Mouse (Mus musculus): ENCODE measurements around the gene Cadps2. TPM values are rescaled to one million over a fixed set of nuclear protein-coding genes. Genes with fewer than 3 reads are reported as not detected.

Gene Cadps2
- polyA plus RNA-seq, 1 experiment from 2014 or later: 2.0 TPM

DNA sequence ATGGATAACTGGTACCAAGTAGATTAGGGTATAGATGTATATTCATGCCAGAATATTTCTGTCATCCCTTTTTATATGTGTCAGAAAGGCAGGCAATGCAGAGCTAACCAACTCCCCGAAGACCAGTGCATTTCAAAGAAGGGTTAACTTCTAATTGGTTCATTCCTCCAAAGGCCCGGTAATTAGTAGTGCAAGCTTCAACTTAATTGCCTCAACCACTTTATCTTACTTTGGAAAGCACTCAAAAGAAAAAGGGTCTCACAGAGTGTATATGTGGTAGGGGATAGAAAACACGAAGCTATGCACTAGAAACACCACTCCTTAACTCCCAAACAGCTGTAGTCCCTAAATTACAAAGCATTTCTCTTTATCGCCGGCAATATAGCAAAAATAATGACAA lies 90.4 kb downstream of the Cadps2 start:
- ATAC-seq (ENCODE audit: insufficient number of reproducible peaks, low FRiP score, low TSS enrichment, low read depth): no peak
- Histone ChIP-seq H3K4me1 (no peaks in the 10 kb centered on the region), H3K9ac (no peak overlapping the region), H3K36me3 (no peaks in the 10 kb centered on the region), H3K27me3 (no peaks in the 10 kb centered on the region), H3K4me2 (no peak overlapping the region), H3K9me3 (no peaks in the 10 kb centered on the region), H3K4me3 (no peak overlapping the region), H3K27ac (no peak overlapping the region)
- WGBS: 68% methylated on average over 5 of the region's 5 CpGs

- no peak overlapping the region for H3K9ac ChIP-seq
- H3K27me3 ChIP-seq: no peaks in the 10 kb centered on the region
- no peaks in the 10 kb centered on the region for H3K9me3 ChIP-seq
- WGBS: 81% methylated on average over 5 of the region's 5 CpGs
- H3K27ac ChIP-seq: no peak overlapping the region
- H3K36me3 ChIP-seq: no peaks in the 10 kb centered on the region
- H3K4me1 ChIP-seq: no peaks in the 10 kb centered on the region
- no peak overlapping the region for H3K4me2 ChIP-seq
- H3K4me3 ChIP-seq: no peak overlapping the region
- no peak for ATAC-seq (ENCODE audit: insufficient number of reproducible peaks, low FRiP score, low TSS enrichment, low read depth)
Observed at GRCm38 (mm10) chr6:23740010-23740409, 99.2 kb downstream of the Cadps2 start.

DNA sequence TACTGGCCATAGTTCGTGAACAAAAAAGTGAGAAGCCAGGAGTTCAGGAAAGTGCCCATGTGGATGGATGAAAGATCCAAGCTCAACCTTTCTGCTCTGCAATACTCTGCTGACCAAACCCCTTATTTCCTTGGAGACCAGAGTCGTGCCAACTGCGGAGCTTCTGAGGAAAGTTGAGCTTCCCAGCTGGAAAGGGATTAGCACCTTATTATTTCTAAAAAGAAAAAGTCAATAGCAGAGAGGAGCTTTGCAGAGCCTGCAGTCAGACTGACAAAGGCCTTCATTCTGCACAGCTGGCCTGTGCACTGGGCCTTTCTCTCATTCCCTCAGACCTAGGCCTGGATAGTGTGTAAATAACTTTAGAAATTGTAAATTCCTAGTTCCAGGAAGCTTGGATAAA lies 106.5 kb downstream of the Cadps2 start:
- no peak for ATAC-seq (ENCODE audit: insufficient number of reproducible peaks, low FRiP score, low TSS enrichment, low read depth)
- H3K4me3 ChIP-seq: no peak overlapping the region
- no peaks in the 10 kb centered on the region for H3K36me3 ChIP-seq
- no peaks in the 10 kb centered on the region for H3K4me1 ChIP-seq
- no peaks in the 10 kb centered on the region for H3K9me3 ChIP-seq
- no peak overlapping the region for H3K9ac ChIP-seq
- H3K27ac ChIP-seq: no peak overlapping the region
- 30% methylated on average over 3 of the region's 3 CpGs for WGBS
- H3K4me2 ChIP-seq: no peak overlapping the region
- H3K27me3 ChIP-seq: no peaks in the 10 kb centered on the region

- no peak overlapping the region for H3K27ac ChIP-seq
- no peaks in the 10 kb centered on the region for H3K9me3 ChIP-seq
- no peak overlapping the region for H3K4me2 ChIP-seq
- WGBS: 78% methylated on average over 3 of the region's 3 CpGs
- H3K4me1 ChIP-seq: no peaks in the 10 kb centered on the region
- no peak for ATAC-seq (ENCODE audit: insufficient number of reproducible peaks, low FRiP score, low TSS enrichment, low read depth)
- no peak overlapping the region for H3K4me3 ChIP-seq
- H3K36me3 ChIP-seq: no peaks in the 10 kb centered on the region
- no peaks in the 10 kb centered on the region for H3K27me3 ChIP-seq
- H3K9ac ChIP-seq: no peak overlapping the region
Observed at GRCm38 (mm10) chr6:23728620-23729019, 110.6 kb downstream of the Cadps2 start.

DNA sequence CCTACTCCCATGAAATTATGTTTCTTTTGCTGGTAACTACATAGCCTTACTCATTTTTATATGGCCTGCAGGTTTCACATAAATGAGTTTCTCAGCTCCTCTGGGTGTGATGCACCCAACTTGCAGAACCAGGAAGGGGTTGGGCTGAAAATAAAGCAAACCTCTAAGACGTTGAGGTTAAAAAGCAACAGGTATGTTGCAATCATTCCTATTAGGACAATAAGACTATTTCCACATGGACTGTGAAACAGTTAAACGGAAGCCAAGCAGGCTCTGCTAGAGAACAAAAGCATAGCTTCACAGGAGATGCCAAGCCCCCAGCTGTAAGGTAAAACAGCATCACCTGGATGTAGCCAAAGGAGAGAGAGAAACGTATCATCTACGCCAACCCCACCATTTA lies 115.5 kb downstream of the Cadps2 start:
- no peak overlapping the region for H3K4me2 ChIP-seq
- no peaks in the 10 kb centered on the region for H3K27me3 ChIP-seq
- no peaks in the 10 kb centered on the region for H3K4me1 ChIP-seq

DNA sequence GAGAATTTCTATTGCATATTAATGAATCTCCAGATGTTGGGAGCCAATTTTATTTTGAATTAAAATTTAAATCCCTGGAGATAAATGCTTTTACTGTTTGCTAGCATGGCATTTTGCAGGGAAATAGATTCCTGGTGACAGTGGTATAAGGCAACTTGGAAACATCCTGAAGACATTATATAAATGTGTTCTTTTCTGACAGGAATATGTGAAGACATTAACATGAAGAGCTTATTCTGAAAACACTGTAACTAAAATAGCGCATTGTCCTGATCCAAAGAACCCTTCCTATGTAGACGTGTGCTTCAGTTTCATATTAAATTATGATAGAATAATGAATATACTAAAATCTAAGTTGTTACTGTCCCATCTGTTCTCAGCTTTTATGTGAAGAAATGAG lies 118.8 kb downstream of the Cadps2 start:
- ATAC-seq (ENCODE audit: insufficient number of reproducible peaks, low FRiP score, low TSS enrichment, low read depth): no peak
- 89% methylated on average over 2 of the region's 2 CpGs for WGBS
- H3K4me3 ChIP-seq: no peak overlapping the region
- no peaks in the 10 kb centered on the region for H3K9me3 ChIP-seq
- no peaks in the 10 kb centered on the region for H3K27me3 ChIP-seq
- no peaks in the 10 kb centered on the region for H3K36me3 ChIP-seq
- H3K27ac ChIP-seq: no peak overlapping the region
- no peak overlapping the region for H3K4me2 ChIP-seq
- H3K4me1 ChIP-seq: no peaks in the 10 kb centered on the region
- H3K9ac ChIP-seq: no peak overlapping the region

More for the DNA sequence above, 115.5 kb downstream of the Cadps2 start:
- no peak overlapping the region for H3K4me3 ChIP-seq
- no peak for ATAC-seq (ENCODE audit: insufficient number of reproducible peaks, low FRiP score, low TSS enrichment, low read depth)
- H3K27ac ChIP-seq: no peak overlapping the region
- H3K36me3 ChIP-seq: no peaks in the 10 kb centered on the region
- WGBS: 78% methylated on average over 4 of the region's 4 CpGs
- no peak overlapping the region for H3K9ac ChIP-seq
- no peaks in the 10 kb centered on the region for H3K9me3 ChIP-seq

DNA sequence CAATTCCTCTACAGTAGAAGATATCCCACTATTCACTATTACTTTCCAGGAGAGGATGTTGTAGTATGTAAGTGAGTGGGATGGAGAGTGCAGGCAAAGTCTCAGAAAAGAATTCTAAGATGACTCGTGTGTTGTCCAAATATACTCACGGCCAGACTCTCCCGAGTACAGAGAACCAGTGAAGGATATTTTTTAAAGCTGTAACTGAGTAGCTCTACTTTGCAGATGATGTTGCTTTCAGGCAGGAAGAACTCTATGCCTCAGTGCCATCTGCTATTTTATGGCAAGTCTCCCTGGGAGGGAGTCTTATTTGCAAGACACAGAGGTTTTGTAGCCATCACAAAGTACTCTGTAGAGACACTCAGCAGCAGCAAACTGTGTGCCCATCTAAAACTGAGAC lies 131.7 kb downstream of the Cadps2 start:
- no peak overlapping the region for H3K9ac ChIP-seq
- no peaks in the 10 kb centered on the region for H3K27me3 ChIP-seq
- H3K9me3 ChIP-seq: no peaks in the 10 kb centered on the region
- no peaks in the 10 kb centered on the region for H3K4me1 ChIP-seq
- H3K4me3 ChIP-seq: no peak overlapping the region
- H3K27ac ChIP-seq: no peak overlapping the region
- no peak overlapping the region for H3K4me2 ChIP-seq
- H3K36me3 ChIP-seq: no peaks in the 10 kb centered on the region
- ATAC-seq (ENCODE audit: insufficient number of reproducible peaks, low FRiP score, low TSS enrichment, low read depth): no peak
- WGBS: 76% methylated on average over 3 of the region's 3 CpGs

DNA sequence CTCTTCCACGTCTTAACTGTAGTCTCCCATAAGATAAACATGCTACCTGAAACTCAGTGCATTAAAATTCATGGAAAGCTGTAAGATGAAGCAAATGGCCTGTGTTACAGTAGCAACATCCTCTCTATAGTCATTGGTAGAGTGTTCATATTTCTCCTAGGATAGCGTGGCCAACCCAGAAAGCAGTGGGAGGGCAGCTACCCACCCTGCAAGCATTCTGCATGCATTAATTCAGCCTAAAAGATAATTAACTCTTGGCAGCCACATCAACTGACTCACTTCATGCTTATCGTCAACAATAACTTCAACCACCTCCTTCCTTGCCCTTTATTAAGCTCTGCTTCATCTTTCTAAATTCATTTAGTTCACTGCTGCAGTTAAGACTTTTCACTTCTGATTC lies 138.3 kb downstream of the Cadps2 start:
- Histone ChIP-seq H3K4me1 (no peaks in the 10 kb centered on the region), H3K27ac (no peak overlapping the region)
- 75% methylated on average over 3 of the region's 3 CpGs for WGBS

DNA sequence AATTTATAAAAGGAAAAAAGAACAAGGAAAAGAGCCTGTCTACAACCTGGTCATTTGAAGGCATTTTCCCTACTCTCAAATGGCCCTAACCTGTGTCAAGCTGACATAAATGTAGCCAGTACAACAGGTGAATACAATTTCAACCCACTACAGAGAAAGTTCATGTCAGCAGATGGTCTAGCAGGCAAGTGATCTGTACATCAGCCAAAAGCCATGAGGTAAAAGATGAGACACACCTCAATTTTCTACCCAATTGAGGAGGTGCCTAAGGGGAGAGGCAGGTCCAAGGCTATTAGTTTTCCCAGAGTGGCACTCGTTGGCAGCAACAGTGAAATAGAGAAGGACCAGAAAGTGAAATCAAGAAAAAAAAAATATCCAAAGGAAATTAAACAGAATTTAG lies 161.0 kb downstream of the Cadps2 start:
- Histone ChIP-seq H3K4me3 (no peak overlapping the region), H3K9ac (no peak overlapping the region), H3K9me3 (no peaks in the 10 kb centered on the region), H3K4me2 (no peak overlapping the region), H3K27ac (no peak overlapping the region), H3K4me1 (no peaks in the 10 kb centered on the region), H3K36me3 (no peaks in the 10 kb centered on the region), H3K27me3 (no peaks in the 10 kb centered on the region)
- WGBS: 48% methylated on average over 1 of the region's 1 CpGs
- ATAC-seq (ENCODE audit: insufficient number of reproducible peaks, low FRiP score, low TSS enrichment, low read depth): no peak

More for the DNA sequence above, 138.3 kb downstream of the Cadps2 start:
- ATAC-seq (ENCODE audit: insufficient number of reproducible peaks, low FRiP score, low TSS enrichment, low read depth): no peak
- no peaks in the 10 kb centered on the region for H3K9me3 ChIP-seq
- H3K27me3 ChIP-seq: no peaks in the 10 kb centered on the region
- no peaks in the 10 kb centered on the region for H3K36me3 ChIP-seq
- no peak overlapping the region for H3K9ac ChIP-seq
- no peak overlapping the region for H3K4me3 ChIP-seq
- no peak overlapping the region for H3K4me2 ChIP-seq

DNA sequence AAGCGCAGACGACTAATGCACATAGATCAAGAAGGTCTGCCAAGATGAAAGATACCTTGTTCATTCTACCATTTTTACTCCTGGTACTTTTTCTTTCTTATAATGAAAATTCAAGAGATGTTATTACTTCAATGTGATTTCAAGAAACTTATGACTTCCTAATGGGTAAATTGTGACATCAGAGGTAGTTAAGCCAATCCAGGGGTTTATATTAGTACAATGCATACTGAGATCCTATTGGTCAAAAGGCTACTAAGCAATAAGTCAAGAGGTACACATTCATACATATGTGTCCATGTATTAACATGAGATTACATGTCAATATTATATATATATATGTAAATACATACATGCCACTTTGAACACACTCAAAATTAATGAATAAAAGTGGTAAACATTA lies 184.2 kb downstream of the Cadps2 start, which contains the start of gene Rnf148:
Gene Rnf148, minus strand, starts transcription at position 101 of the 400 bp plus-strand sequence.
- Histone ChIP-seq H3K27me3 (no peaks in the 10 kb centered on the region), H3K9ac (no peak within 1 kb of the TSS), H3K4me2 (no peak within 1 kb of the TSS), H3K4me1 (no peaks in the 10 kb centered on the region), H3K9me3 (no peaks in the 10 kb centered on the region), H3K36me3 (no peaks in the 10 kb centered on the region), H3K27ac (no peak within 1 kb of the TSS), H3K4me3 (no peak within 1 kb of the TSS)
- ATAC-seq (ENCODE audit: insufficient number of reproducible peaks, low FRiP score, low TSS enrichment, low read depth): no peak
- 84% methylated on average over 2 of the region's 2 CpGs for WGBS

DNA sequence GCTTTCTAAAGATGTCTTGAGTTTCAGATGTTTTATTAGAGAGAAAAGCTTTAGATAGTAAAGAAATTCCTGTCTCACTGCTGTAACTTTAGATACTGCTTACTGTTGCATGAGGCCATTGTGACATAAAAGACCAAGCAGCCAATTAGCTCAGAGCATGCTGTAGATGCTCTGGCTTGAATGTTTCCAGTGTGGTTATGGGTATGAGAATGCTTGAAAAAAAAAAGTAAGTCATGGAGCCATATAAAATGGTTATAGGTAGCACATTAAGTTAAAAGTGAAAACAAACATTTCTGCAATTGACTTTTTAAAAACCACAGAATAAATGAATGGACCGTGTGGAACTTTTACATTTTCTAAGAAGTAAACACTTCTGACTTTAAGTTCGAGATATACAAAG lies 189.0 kb downstream of the Cadps2 start, which contains the start of gene Rnf133:
Gene Rnf133, minus strand, starts transcription at position 101 of the 400 bp plus-strand sequence.
- Histone ChIP-seq H3K36me3 (no peaks in the 10 kb centered on the region), H3K4me3 (no peak within 1 kb of the TSS), H3K4me2 (no peak within 1 kb of the TSS), H3K9me3 (no peaks in the 10 kb centered on the region), H3K27me3 (no peaks in the 10 kb centered on the region), H3K27ac (no peak within 1 kb of the TSS), H3K4me1 (no peaks in the 10 kb centered on the region), H3K9ac (no peak within 1 kb of the TSS)
- WGBS: 73% methylated on average over 2 of the region's 2 CpGs
- ATAC-seq (ENCODE audit: insufficient number of reproducible peaks, low FRiP score, low TSS enrichment, low read depth): no peak

- H3K4me3 ChIP-seq: no peak overlapping the region
- H3K4me1 ChIP-seq: no peaks in the 10 kb centered on the region
- no peaks in the 10 kb centered on the region for H3K27me3 ChIP-seq
- no peak overlapping the region for H3K27ac ChIP-seq
- no peaks in the 10 kb centered on the region for H3K9me3 ChIP-seq
- no peak overlapping the region for H3K9ac ChIP-seq
- WGBS: 76% methylated on average over 8 of the region's 8 CpGs
- no peak for ATAC-seq (ENCODE audit: insufficient number of reproducible peaks, low FRiP score, low TSS enrichment, low read depth)
- no peak overlapping the region for H3K4me2 ChIP-seq
- H3K36me3 ChIP-seq: no peaks in the 10 kb centered on the region
Observed at GRCm38 (mm10) chr6:23648732-23649131, 190.5 kb downstream of the Cadps2 start.

DNA sequence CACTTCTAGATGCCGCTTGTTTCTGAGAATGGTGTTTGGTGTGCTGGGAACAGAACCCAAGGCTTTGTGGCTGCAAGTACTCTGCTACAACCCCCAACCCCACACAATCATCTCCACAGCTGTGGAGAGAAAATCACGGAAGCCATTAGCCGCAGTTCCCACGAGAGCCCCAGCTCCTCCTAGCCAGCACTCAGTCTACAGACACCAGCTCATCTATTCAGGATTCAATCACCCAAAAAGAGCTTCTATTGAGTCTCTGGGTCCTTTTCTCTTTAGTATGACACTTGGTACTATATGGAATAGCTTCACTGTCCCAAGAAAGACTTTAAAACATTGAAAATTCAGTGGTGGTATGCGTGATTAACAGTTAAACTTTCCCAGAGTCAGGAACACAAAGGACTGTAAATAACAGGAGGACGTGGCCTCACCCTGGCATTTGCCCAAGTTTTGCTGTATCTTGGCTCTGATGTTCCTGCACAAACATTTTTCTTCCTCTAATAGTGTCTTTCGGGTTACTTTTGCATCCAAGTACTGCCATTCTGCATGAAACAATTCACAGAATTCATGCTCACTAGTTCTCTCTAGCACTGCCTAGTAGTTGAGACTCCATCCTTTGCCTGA lies 191.5 kb downstream of the Cadps2 start:
- Histone ChIP-seq H3K9ac (no peak overlapping the region), H3K27ac (no peak overlapping the region), H3K4me3 (no peak overlapping the region), H3K4me1 (no peaks in the 10 kb centered on the region), H3K9me3 (no peaks in the 10 kb centered on the region), H3K27me3 (no peaks in the 10 kb centered on the region), H3K36me3 (no peaks in the 10 kb centered on the region), H3K4me2 (no peak overlapping the region)
- ATAC-seq (ENCODE audit: insufficient number of reproducible peaks, low FRiP score, low TSS enrichment, low read depth): no peak
- WGBS: 68% methylated on average over 7 of the region's 7 CpGs

All from limb, embryonic 15.5 days (tissue).